Mouse (Mus musculus): Measurements from ENCODE around the gene Gm47985.
"Not testable (repeated sequence)": the region's sequence is repeated elsewhere in the genome, so short reads cannot be mapped to it uniquely, and the experiment has no call there.

Gene Gm47985

GRCm38 (mm10) chr1:151182266-151182665 lies at the start of gene Gm47985:
Gene Gm47985, plus strand, starts transcription at chr1:151182537.
- not testable (repeated sequence) for DNase-seq (ENCODE audit: low read depth, low spot score)

- no peak for DNase-seq (ENCODE audit: low read depth, low spot score)
These were observed 49.7 kb upstream of the Gm47985 start for GRCm38 (mm10) chr1:151132686-151133085.

DNA sequence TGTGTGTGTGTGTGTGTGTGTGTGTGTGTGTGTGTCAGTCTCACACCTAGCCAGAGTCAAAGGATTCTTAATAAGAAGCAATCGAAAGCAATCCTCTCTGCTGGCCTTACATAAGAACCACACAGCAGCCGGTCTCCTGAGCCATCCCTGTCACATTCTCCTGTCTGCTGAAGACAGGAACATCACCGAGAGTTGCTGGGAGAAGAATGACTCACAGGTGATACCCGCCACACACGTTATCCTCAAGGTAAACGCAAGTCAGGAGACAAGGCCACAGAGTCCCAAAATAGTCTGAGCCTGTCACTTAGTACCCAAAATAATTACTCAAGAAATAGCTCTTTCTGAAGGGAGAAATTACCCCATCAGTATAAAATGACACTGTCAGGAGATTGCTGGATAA lies 43.9 kb upstream of the Gm47985 start:
- DNase-seq (ENCODE audit: low read depth, low spot score) = no peak

DNA sequence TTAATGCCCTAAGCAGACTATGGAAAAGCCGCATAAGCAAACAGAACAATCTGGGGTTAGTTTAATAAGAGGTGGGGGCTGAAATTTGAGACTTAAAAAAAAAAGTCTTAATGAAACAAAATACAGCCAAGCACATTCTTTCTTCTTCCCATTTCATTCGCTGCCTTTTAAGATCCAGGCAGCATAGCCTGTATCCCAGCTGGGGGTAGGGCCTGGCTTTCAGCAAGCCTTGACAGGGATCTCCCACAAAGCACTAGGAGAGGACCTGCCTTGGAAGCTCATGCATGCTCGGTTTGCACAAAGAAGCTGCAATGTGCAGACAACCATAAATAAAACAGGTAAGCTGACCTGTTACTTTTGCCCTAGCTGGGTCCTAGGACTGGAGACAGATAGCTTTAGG lies 41.4 kb upstream of the Gm47985 start:
- DNase-seq (ENCODE audit: low read depth, low spot score) = no peak

DNA sequence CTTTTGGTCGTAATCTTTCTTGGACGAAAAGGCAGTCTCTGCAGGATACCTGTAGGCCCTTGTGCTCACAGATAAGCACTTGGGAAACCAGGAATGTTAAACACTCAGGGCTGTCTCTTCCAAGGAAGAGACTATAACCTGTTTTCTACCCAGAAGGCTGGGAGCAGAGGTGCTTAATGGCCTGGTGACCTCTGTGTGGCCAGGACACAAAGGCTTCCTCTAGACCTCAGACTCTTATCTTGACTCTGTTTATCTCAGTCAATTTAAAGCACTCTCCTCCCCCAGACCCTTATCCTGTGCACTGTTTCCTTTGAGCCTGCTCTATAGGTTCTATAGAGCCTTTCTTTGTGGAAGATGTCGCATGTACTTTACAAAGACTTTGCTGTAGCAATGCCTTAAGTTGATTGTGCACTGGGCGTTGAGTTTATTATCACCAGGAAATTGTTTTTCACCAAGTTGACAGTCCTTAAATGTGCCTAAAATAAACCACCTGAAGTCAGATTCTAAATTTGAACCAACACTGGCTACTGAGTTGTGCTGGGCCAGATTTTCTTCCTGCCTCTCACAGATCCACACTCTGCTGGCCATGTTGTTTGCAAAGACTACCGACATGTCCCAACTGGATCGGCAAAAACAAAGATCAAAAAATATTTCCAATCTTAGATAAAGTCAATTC lies 37.7 kb upstream of the Gm47985 start:
- DNase-seq (ENCODE audit: low read depth, low spot score) = no peak

DNA sequence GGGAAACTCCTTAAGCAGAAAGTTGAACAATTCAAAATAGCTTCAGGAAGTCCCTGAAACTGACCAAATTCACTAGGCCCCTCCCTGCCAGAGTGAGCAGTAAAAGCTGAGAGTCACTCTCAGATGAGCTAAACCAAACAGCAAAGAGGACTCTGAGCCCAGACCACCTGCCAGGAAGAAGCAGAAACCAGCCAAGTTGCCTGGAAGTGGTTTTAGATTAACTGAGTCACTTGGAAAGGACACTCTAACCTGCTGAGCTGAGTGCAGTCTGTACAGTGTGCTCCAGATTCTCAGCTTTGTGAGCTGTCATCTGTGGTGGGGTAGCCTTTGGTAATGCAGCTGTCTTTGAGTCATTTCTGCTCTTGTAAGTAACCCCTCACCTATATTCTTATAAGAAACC lies 34.5 kb upstream of the Gm47985 start:
- DNase-seq (ENCODE audit: low read depth, low spot score) = no peak

DNA sequence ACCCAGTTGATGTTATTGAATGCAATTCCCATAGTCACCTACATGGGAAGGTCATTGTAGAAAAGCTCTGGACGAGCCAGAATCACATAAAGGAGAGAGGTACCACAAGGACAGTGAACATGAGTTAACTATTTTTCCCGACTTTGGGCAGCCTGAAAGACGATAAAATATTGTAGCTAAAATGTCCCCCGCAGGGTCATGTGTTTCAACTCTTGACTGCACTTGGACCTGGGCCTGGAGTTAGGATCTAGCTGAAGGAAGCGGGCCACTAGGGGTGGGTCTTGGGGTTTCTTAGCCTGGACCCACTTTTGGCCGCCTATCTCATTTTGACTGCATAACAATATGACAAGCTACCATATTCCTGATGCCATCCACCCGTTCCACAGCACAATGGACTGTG lies 32.1 kb upstream of the Gm47985 start:
- DNase-seq (ENCODE audit: low read depth, low spot score) = no peak

DNA sequence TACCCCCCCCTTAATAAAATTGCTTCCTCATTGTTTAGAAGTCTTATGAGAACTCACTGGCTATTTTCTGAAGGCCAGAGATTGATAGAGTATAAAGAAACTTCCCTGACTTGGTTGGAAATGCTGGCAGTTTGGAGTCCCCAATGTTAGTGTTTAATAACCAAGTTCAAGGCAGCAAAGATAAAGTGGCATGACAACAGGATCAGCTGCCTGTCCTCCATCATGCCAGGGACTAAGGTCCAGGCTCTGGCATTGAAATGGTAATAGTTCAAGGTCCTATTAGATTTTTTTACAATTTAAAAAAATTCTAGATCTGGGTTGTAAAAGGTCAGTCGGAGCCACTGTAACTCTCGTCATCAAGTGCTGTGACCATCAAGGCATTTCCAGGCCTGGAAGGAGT lies 31.2 kb upstream of the Gm47985 start:
- DNase-seq (ENCODE audit: low read depth, low spot score) = no peak

DNA sequence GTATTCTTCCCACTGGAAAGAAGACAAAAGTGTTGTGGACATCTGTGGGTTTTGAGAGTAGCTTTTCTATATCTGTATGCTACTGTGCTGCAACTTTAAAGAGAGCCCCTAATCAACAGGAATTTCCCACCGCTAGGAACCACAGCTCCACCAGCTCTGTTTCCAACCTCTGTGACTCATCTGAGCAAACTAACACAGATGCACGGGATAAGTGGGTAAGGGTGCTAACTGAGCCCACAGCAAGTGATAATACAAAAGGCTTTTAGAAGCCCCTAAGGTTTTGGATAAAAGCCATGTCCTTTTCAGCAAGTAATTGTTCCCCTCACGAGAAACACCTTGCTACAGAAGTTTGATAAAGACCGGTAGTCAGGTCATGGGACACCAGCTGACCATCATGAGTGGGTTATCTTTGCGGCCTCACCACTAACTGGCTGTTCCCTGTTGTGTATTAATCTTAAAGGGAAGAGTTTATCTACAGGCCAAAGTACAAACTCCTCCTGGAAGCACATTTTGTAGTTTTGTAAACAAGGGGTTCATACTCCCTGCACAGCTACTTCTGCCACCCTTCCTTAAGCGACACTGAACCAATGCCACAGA lies 29.2 kb upstream of the Gm47985 start:
- DNase-seq (ENCODE audit: low read depth, low spot score) = no peak

- DNase-seq (ENCODE audit: low read depth, low spot score) = not testable (repeated sequence)
These were observed 28.2 kb upstream of the Gm47985 start for GRCm38 (mm10) chr1:151154131-151154530.

- DNase-seq (ENCODE audit: low read depth, low spot score) = no peak
These were observed 26.2 kb upstream of the Gm47985 start for GRCm38 (mm10) chr1:151156129-151156528.

- DNase-seq (ENCODE audit: low read depth, low spot score) = no peak
These were observed 25.3 kb upstream of the Gm47985 start for GRCm38 (mm10) chr1:151156777-151157632.

GRCm38 (mm10) chr1:151157963-151158856 lies 24.1 kb upstream of the Gm47985 start:
- no peak for DNase-seq (ENCODE audit: low read depth, low spot score)

- no peak for DNase-seq (ENCODE audit: low read depth, low spot score)
These were observed 23.4 kb upstream of the Gm47985 start for GRCm38 (mm10) chr1:151158857-151159510.

DNA sequence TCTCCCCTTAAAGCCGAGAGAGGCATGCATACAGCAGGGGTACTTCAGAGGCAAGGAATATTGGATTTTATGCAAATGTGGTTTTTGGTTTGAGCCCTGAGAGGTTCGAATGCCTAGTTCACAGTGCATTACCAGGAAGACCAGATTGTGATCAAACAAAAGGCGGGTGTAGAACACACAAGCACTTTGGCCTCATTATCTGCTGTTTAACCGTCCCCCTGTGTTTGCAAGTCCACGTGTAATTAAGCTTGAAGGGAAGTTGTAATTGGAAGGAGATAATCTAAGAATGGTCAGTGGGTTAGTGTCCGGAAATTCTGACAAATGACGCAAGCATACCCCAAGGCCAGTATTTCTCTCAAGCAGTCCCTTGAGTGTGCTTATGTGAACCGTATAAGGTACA lies 16.3 kb upstream of the Gm47985 start:
- no peak for DNase-seq (ENCODE audit: low read depth, low spot score)

GRCm38 (mm10) chr1:151167297-151168047 lies 14.9 kb upstream of the Gm47985 start:
- DNase-seq (ENCODE audit: low read depth, low spot score) = no peak

- DNase-seq (ENCODE audit: low read depth, low spot score) = no peak
These were observed 13.7 kb upstream of the Gm47985 start for GRCm38 (mm10) chr1:151168637-151169036.

GRCm38 (mm10) chr1:151171572-151172461 lies 10.5 kb upstream of the Gm47985 start:
- no peak for DNase-seq (ENCODE audit: low read depth, low spot score)

All from CD4-positive, CD25-positive, alpha-beta regulatory T cell, adult 2 months (primary cell).